Mouse (Mus musculus) CH12.LX (cell line): Measurements from ENCODE around the gene Retnlg. TPM values are rescaled to one million over a fixed set of nuclear protein-coding genes. Genes with fewer than 3 reads are reported as not detected.

Experiments used
- DNase-seq: peaks from one replicate; pipeline ENCODE4 v3.0.0-alpha.2; 2013; ENCODE audit errors: extremely low read depth
- H3K27ac ChIP-seq: 2 replicates; pipeline ENCODE4 v1.5.1; 2012; ENCODE audit warnings: low read depth, mild to moderate bottlenecking, control low read depth, moderate library complexity; ENCODE audit not compliant: insufficient read depth
- H3K27me3 ChIP-seq: replicated peaks from 2 replicates; pipeline ENCODE3; 2012; ENCODE audit warnings: inconsistent platforms
- H3K36me3 ChIP-seq, 2 experiments: replicated peaks in 1 of 2; 2 replicates each; pipeline versions ENCODE3 to v1.6.1; 2012; ENCODE audit warnings: inconsistent platforms in 1 of 2, low read length in 1 of 2, mild to moderate bottlenecking in 1 of 2, mixed read lengths in 1 of 2, moderate library complexity in 1 of 2; ENCODE audit not compliant: control insufficient read depth in 1 of 2, insufficient read depth in 1 of 2
- H3K4me1 ChIP-seq, 2 experiments: 2 replicates each; pipeline ENCODE4 v1.6.1; 2012; ENCODE audit warnings: inconsistent platforms in 1 of 2, moderate library complexity in 1 of 2; ENCODE audit not compliant: insufficient read depth in 2 of 2, control insufficient read depth in 1 of 2
- H3K4me2 ChIP-seq: 2 replicates; pipeline ENCODE4 v1.6.1; 2012; ENCODE audit warnings: low read depth, mild to moderate bottlenecking, control low read depth; ENCODE audit not compliant: poor library complexity, insufficient read depth, severe bottlenecking
- H3K4me3 ChIP-seq, 3 experiments: fragments of 150-350 bp in 1 of 3; sonication (generic) in 1 of 3; replicated peaks in 1 of 3; 2 replicates each; pipeline versions ENCODE3 to v1.5.1; 2011 to 2012; ENCODE audit warnings: low read depth in 2 of 3, low read length in 2 of 3, mild to moderate bottlenecking in 2 of 3, moderate library complexity in 2 of 3, control low read depth in 1 of 3, improper control_type of control experiment in 1 of 3, inconsistent platforms in 1 of 3, mixed read lengths in 1 of 3; ENCODE audit not compliant: poor library complexity in 1 of 3
- H3K79me2 ChIP-seq: replicated peaks from 2 replicates; pipeline ENCODE4 v1.6.1; 2012; ENCODE audit warnings: mild to moderate bottlenecking, moderate library complexity; ENCODE audit not compliant: control insufficient read depth, poor library complexity, insufficient read depth, severe bottlenecking; ENCODE audit errors: extremely low read depth
- H3K9ac ChIP-seq: 2 replicates; pipeline ENCODE4 v1.6.1; 2012; ENCODE audit warnings: low read depth, mild to moderate bottlenecking, control low read depth, moderate library complexity; ENCODE audit not compliant: insufficient read depth
- H3K9me3 ChIP-seq: replicated peaks from 2 replicates; pipeline ENCODE3; 2012; ENCODE audit warnings: low read length, inconsistent platforms, mixed read lengths
- BHLHE40 ChIP-seq: IDR thresholded peaks from 2 replicates; pipeline ENCODE4 v1.6.1; 2011; ENCODE audit warnings: mild to moderate bottlenecking, low read depth, low read length, improper control_type of control experiment
- E2F4 ChIP-seq: IDR thresholded peaks from 2 replicates; pipeline ENCODE4 v1.6.1; 2011; ENCODE audit warnings: low read depth, low read length, improper control_type of control experiment; ENCODE audit not compliant: insufficient replicate concordance
- EP300 ChIP-seq: IDR thresholded peaks from 2 replicates; pipeline ENCODE4 v1.6.1; 2011; ENCODE audit warnings: low read length, improper control_type of control experiment
- HCFC1 ChIP-seq: IDR thresholded peaks from 2 replicates; pipeline ENCODE4 v1.6.1; 2012; ENCODE audit warnings: low read depth, mild to moderate bottlenecking, inconsistent platforms, low read length, improper control_type of control experiment
- MYC ChIP-seq: IDR thresholded peaks from 2 replicates; pipeline ENCODE4 v1.6.1; 2011; ENCODE audit warnings: low read depth, mild to moderate bottlenecking, improper control_type of control experiment, low read length
- NELFE ChIP-seq: IDR thresholded peaks from 2 replicates; pipeline ENCODE4 v1.6.1; 2011; ENCODE audit warnings: low read depth, low read length, improper control_type of control experiment
- PAX5 ChIP-seq: IDR thresholded peaks from 2 replicates; pipeline ENCODE4 v1.6.1; 2012; ENCODE audit warnings: low read length, inconsistent platforms, mixed read lengths
- RCOR1 ChIP-seq: conservative IDR thresholded peaks from 2 replicates; pipeline ENCODE4 v1.6.1; 2012; ENCODE audit warnings: low read depth, mild to moderate bottlenecking, inconsistent platforms, low read length, improper control_type of control experiment
- SMC3 ChIP-seq: IDR thresholded peaks from 2 replicates; pipeline ENCODE4 v1.6.1; 2011; ENCODE audit warnings: low read depth, low read length, improper control_type of control experiment
- UBTF ChIP-seq: IDR thresholded peaks from 2 replicates; pipeline ENCODE4 v1.6.1; 2012; ENCODE audit warnings: low read depth, mild to moderate bottlenecking, inconsistent platforms, low read length, improper control_type of control experiment, moderate library complexity
- dilution Hi-C: fragments of 300-500 bp; cut with MboI; formaldehyde crosslinking; loops from 2 replicates; pipeline ENCODE4 v1.14.3; 2020; ENCODE audit warnings: low sequenced_read_pairs; ENCODE audit not compliant: extremely low pct_unique_long_range_greater_than_20kb, extremely low pct_ligation_motif_present
- in situ Hi-C: fragments of 300-500 bp; cut with MboI; formaldehyde crosslinking; loops from 3 replicates; pipeline ENCODE4 v1.14.3; 2019; ENCODE audit warnings: low sequenced_read_pairs, low pct_ligation_motif_present, low pct_unique_long_range_greater_than_20kb, mixed read lengths
- polyA plus RNA-seq: library from polyadenylated mRNA; unstranded; fragments of >175 nt; gene quantifications from 2 replicates; pipeline ENCODE4 v1.2.1, GENCODE M21; 2012; ENCODE audit warnings: low read depth; ENCODE audit not compliant: insufficient read length
- total RNA-seq, 2 experiments: library from RNA; depleted of rRNA; stranded (reverse); fragments of 300-350 nt in 1 of 2; fragments of >200 nt in 1 of 2; gene quantifications; 2 replicates each; pipeline ENCODE4 v1.2.3; 2012 to 2014

Retnlg gene
- total and polyA plus RNA-seq, 3 experiments: not detected

- no peak overlapping the region for H3K4me3 ChIP-seq
- H3K27me3 ChIP-seq: no peaks in the 10 kb centered on the region
- no peak overlapping the region for H3K27ac ChIP-seq
- dilution Hi-C loops: no loop called here
- H3K9ac ChIP-seq: no peak overlapping the region
- peaks cover 0 to 7% of the 10 kb centered on the region in 2 experiments; a peak in 1 of 4 replicates for H3K4me1 ChIP-seq
- H3K9me3 ChIP-seq: peaks cover 17% of the 10 kb centered on the region
- peak; percentile 37 for DNase-seq
- TF ChIP-seq MYC: no peak
- no peak for TF ChIP-seq UBTF
- TF ChIP-seq EP300: peak; percentile 78
- TF ChIP-seq HCFC1: no peak
- no peak for TF ChIP-seq BHLHE40
- no peak for TF ChIP-seq E2F4
- H3K79me2 ChIP-seq: no peaks in the 10 kb centered on the region
- in situ Hi-C loops: no loop called here
- no peaks in the 10 kb centered on the region for H3K36me3 ChIP-seq
- H3K4me2 ChIP-seq: no peak overlapping the region
Measured at GRCm38 (mm10) chr16:48868663-48869062, 3.8 kb upstream of the Retnlg start.

- no peak overlapping the region for H3K4me3 ChIP-seq
- H3K79me2 ChIP-seq: no peaks in the 10 kb centered on the region
- in situ Hi-C loops: no loop called here
- H3K4me2 ChIP-seq: no peak overlapping the region
- peaks cover 20% of the 10 kb centered on the region for H3K9me3 ChIP-seq
- DNase-seq: no peak
- dilution Hi-C loops: no loop called here
- no peak overlapping the region for H3K27ac ChIP-seq
- TF ChIP-seq RCOR1 (no peak), EP300 (no peak)
- no peak overlapping the region for H3K9ac ChIP-seq
- H3K36me3 ChIP-seq: no peaks in the 10 kb centered on the region
- no peaks in the 10 kb centered on the region for H3K27me3 ChIP-seq
- peaks cover 0 to under 1% of the 10 kb centered on the region in 2 experiments; a peak in 1 of 4 replicates for H3K4me1 ChIP-seq
Measured at GRCm38 (mm10) chr16:48869671-48870070, 2.8 kb upstream of the Retnlg start.

GRCm38 (mm10) chr16:48871754-48872153, 667 bp upstream of the Retnlg start:
- no peak for DNase-seq
- H3K27ac ChIP-seq: no peak overlapping the region
- peaks cover 20% of the 10 kb centered on the region for H3K9me3 ChIP-seq
- no peak overlapping the region for H3K4me2 ChIP-seq
- H3K36me3 ChIP-seq: no peaks in the 10 kb centered on the region
- TF ChIP-seq PAX5 (no peak), NELFE (no peak), SMC3 (no peak), E2F4 (no peak)
- no peak overlapping the region for H3K4me3 ChIP-seq
- dilution Hi-C loops: no loop called here
- no peaks in the 10 kb centered on the region for H3K4me1 ChIP-seq
- no peaks in the 10 kb centered on the region for H3K79me2 ChIP-seq
- in situ Hi-C loops: no loop called here
- no peaks in the 10 kb centered on the region for H3K27me3 ChIP-seq
- H3K9ac ChIP-seq: no peak overlapping the region
